Mouse (Mus musculus): ENCODE results near the gene Dpysl5. TPM values are rescaled to one million over a fixed set of nuclear protein-coding genes. Genes with fewer than 3 reads are reported as not detected.
"Not testable (repeated sequence)": the region's sequence is repeated elsewhere in the genome, so short reads cannot be mapped to it uniquely, and the experiment has no call there.

Dpysl5 gene
- total RNA-seq (2021): 10 to 100 TPM; 22.8 to 27.1 TPM
- long read RNA-seq, full-length matches to known transcripts: 11 of 19 reads
- long read RNA-seq, partial matches to known transcripts: 1 of 19 reads
- long read RNA-seq, other reads (novel, unspliced or antisense): 7 of 19 reads

DNA sequence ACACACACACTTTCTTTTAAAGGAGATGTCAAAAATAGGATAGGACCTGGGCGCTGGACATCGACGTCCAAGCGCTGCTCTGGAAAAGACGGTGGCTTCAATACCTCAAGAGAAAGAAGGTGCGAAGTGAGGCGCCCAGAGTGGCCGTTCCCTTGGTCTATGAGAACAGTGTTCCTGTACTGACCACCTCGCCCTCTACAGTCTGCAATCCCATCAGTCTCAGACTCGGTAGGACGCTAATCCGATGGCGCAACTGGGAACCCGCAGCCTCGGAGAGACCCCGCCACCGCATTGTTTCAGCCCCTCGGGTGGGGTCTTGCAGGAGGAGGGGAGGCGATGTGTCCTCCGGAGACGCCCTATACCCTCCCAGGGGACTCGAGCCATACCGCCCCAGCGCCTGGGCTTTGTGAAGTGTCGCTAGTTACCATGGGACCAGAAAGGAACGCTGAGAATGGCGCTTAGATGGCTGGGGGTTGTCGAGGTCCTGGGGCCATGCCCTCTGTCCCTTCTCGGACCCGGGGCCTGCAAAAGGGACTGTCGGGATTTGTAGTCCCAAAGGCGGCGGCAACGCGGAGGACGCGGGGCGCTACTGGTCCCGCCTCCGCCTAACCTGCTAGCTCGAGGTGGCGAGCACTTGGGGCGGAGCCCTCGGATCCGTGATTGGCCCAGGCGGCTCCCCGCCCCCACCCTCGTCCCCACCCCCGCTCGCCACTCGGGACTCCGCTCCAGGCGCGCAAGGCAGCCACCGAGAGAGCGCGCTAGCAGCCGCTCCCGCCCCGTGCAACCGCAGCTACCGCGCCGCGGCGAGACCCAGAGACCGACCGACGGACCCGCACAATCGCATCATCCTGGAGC, at the start of gene Dpysl5:
Gene Dpysl5 (plus strand): TSS at position 418 of the 855 bp plus-strand sequence.
- DNase-seq (ENCODE audit: low spot score in 2 of 2): peak; percentile 77 to 85

DNA sequence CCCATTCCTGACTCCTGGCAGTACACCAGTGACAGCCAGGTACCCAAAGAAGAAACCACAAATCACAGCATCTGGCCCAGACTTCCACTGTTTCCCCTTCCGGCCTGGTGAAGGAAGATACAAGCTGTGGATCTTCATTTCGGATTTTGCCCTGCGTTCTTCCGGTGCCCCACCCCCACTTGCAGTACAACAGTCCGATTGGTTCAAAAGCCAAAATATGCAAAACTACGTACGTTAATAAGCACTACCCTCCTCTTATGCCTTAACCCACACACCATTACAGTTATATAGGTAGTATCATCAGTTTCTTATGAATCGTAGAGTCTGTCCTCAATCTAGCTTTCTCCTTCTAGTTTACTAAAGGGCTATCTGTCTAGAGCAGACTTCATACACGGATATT, 46.0 kb upstream of the Dpysl5 start:
- DNase-seq (ENCODE audit: low spot score in 2 of 2): no peak

- peak; percentile 47 to 87 for DNase-seq (ENCODE audit: low spot score in 2 of 2)
Observed at GRCm38 (mm10) chr5:30665968-30666367, 45.4 kb upstream of the Dpysl5 start.

DNA sequence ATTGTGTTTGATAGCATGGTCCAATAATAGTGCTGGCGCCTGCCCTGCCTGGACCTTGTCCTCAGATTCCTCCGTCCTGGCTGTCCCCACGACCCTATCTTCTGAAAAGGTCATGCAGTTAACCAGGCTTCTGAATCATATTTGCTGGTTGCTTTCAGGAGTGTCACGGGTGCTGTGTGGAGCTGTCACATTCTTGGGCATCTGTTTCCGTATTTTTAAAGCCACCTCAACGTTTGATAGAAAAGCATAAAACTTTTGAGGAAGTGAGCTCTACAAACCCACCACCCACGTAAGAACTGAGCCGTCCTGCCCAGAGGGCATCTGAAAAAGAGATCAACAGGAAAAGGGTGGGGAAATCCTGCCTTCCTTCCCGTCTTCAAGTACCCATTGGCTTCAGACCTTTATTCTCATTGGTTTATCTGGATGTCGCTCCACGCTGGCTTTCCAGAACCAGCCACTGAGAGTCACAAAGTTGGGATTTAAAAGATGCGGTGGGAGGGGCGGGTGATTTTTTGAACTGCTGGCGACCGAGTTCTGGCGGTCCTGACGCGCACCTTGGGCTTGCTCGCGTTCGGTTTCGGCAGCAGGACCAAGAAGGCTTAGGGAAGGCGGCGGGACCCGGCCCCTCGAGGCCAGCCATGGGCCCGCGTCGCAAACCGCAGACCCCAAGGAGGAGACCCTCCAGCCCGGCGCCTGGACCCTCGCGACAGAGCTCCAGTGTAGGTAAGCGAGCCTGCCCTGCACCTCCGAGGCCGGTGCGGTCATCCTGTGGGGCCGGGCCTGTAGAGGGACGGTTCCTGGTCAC, 44.8 kb upstream of the Dpysl5 start, which contains the start of gene Cenpa:
Gene Cenpa (plus strand): TSS at position 387 of the 805 bp plus-strand sequence.
- peak; percentile 84 to 98 for DNase-seq (ENCODE audit: low spot score in 2 of 2)

GRCm38 (mm10) chr5:30667215-30667614, 44.1 kb upstream of the Dpysl5 start:
- DNase-seq (ENCODE audit: low spot score in 2 of 2): no peak

DNA sequence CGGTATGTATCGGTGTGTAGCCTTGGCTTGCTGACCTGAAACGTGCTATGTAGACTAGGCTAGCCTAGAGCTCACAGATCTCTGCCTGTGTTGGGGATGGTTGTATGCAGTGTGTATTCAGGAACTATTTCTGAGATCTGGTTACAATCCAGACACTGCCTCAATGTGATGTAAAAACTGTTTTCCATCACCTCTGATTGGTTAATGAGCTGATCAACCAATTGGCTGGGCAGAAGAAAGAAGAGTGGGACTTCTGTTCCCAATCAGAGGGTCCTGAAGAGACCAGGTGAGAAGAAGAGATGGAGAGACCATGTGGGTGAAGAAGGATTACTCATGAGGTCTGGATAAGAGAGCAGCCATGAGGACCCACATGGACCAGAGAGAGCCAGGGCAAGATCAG, 43.7 kb upstream of the Dpysl5 start:
- no peak for DNase-seq (ENCODE audit: low spot score in 2 of 2)

GRCm38 (mm10) chr5:30668637-30669495, 42.5 kb upstream of the Dpysl5 start:
- DNase-seq (ENCODE audit: low spot score in 2 of 2): no peak

DNA sequence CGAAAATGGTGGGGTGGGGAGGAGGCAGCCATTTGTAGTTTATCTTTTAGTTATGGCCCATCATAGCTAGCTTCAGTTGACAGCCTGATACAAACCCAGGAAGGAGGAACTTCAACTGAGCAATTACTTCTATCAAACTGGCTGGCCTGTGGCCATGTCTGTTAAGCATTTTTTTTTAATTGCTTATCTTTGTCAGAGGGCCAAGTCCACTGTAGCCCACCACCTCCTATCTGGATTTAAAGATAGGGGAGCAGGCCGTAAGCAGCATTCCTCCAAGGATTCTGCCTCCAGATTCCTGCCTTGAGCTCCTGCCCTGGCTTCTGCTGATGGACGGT, 41.9 kb upstream of the Dpysl5 start:
- DNase-seq (ENCODE audit: low spot score in 2 of 2): no peak

- no peak for DNase-seq (ENCODE audit: low spot score in 2 of 2)
Observed at GRCm38 (mm10) chr5:30670091-30670490, 41.3 kb upstream of the Dpysl5 start.

DNA sequence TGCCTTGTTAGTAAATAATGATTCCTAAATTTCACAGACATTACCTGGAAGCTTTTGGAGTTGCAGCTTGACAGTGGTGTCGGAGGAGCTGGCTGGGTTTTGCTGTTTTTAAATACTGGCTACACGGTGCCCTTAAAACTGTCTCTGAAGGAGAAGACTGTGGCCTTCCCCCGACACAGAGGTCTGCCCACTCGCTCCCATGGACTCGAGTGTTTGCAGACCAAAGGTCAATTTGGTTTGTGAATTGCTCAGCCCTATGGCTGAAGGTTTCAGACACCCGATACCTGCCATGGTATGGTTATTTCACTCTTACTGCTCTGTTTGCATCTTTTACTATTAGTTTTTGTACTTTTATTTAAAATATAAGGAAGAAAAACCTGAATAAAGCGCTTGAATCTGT, 37.4 kb upstream of the Dpysl5 start:
- no peak for DNase-seq (ENCODE audit: low spot score in 2 of 2)

- DNase-seq (ENCODE audit: low spot score in 2 of 2): no peak
Observed at GRCm38 (mm10) chr5:30676800-30677199, 34.6 kb upstream of the Dpysl5 start.

GRCm38 (mm10) chr5:30678069-30678468, 33.3 kb upstream of the Dpysl5 start:
- DNase-seq (ENCODE audit: low spot score in 2 of 2): not testable (repeated sequence)

DNA sequence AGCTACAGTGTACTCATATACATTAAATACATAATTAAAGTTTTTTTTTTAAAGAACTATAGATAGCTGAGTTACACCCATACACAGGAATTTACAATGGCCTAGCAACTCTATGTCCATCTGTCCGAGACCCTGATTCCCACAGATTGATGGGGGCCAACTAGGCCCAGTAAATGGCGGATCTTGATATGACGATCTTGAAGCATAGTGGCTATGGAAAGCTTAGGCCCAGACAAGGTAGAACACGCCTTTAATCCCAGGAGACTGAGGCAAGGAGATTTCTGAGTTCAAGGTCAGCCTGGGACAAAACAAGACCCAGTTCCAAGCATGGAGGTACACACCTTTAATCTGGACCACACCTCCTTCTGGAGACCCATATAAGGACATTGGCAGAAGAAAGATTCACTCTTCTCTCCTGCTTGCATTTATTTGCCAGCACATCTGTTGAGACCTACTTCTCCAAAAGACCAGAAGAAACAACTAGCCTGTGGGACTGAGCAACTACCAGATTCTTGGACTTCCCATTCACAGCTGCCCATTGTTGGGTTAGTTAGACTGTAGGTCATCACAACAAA, 32.6 kb upstream of the Dpysl5 start:
- no peak for DNase-seq (ENCODE audit: low spot score in 2 of 2)

DNA sequence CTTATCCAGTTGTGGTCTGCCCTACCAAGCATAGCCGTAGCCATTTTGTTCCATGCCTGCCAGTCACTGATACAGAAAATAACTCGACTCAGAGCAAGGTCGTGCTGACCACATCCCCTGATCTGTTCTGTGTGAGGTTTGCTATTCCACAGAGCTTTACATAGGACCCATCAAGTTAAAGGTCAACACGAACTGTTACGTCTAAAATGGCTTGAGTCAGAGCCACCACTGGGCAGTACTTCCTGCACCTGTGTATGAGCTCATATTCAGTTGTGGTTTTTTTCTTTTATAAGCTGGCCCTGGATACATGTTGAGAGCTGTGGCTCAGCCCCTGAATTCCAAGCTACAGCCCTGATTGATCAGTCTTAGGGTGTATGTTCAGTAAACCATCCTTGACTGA, 31.8 kb upstream of the Dpysl5 start:
- no peak for DNase-seq (ENCODE audit: low spot score in 2 of 2)

DNA sequence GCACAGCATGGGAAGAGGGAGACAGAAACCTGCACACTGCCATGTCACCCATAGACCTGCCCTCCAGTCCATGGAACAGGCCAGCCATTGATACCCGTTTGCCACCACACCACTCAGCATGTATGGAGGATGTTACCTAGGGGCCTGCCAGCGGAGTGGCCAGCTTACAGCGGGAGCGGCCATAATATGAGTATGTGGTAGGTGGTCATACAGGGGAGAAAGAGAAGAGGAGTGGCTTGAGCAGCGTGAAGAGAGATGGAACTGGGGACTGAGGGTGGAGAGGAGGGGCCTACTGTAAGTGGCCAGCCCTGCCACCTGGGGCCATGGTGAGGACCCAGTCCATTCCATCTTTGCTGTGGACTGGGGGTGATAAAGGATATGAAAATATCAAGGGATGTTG, 29.4 kb upstream of the Dpysl5 start:
- no peak for DNase-seq (ENCODE audit: low spot score in 2 of 2)

DNA sequence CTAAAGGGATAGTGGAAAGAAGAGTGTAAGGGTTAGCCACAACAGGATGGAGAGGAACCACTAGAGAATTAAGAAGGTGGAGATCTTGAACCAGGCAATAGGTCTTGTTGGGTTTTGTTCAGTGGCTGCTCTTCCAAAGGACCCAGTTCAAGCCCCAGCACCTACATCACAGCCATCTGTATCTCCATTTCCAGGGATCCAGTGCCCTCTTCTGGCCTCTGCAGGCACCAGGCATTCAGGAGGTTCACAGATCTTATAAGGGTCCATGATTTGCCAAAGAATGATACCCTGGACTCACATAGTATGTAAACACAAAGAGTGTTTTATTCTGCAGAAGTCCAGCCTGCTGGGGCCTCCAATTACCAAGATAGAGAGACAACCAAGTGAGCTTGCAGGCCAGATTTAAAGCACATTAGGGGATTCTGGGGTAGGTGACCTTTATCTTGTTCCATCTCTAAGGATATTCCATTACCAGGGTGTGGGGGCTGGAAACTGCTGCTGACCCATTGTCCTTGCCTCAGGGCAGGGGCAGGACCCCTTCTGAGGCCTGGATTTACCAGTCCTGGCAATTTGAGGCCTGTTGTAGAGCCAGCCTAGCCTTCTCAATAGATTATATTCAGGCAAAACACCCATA, 28.3 kb upstream of the Dpysl5 start:
- no peak for DNase-seq (ENCODE audit: low spot score in 2 of 2)

- no peak for DNase-seq (ENCODE audit: low spot score in 2 of 2)
Observed at GRCm38 (mm10) chr5:30683993-30684392, 27.4 kb upstream of the Dpysl5 start.

DNA sequence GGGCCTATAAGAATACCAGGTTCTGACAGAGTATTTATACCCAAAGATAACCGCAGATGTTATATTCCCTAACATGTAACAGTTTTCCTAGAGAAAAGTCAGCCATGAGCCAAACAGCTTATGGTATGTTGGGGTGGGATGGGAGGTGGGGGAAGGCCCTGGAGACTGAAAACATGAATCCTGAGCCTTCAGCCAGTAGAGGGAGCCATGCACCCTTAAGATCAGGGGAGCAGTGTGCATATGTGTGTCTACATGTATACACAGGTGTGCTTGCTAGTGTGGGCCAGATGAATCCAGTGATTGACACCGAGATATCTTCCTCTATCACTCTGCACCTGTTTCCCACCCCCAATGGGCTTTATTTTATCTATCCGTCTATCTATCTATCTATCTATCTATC, 24.6 kb upstream of the Dpysl5 start:
- DNase-seq (ENCODE audit: low spot score in 2 of 2): peak in 1 of 2 experiments; percentile 58

GRCm38 (mm10) chr5:30700361-30701000, 10.9 kb upstream of the Dpysl5 start:
- DNase-seq (ENCODE audit: low spot score in 2 of 2): no peak

DNA sequence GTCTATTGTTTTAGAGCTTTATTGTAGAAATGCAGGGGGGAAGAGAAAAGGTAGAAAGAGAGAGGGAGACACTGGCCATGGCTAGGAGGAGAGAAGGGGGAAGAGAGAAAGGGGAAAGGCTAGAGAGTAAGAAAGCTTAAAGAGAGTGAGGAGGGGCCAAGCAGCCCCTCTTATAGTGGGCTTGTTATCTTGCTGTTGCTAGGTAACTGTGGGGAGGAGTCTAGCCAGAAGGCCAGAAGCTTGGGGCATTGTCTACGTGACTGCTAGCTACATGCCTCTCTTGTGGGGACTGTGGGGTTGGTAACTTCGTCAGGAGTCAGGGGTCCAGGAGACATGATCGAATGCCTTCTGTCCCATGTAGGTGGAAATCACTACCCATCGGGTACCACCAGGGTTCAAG, 10.0 kb upstream of the Dpysl5 start:
- DNase-seq (ENCODE audit: low spot score in 2 of 2): not testable (repeated sequence)

All from layer of hippocampus, adult 18-20 months (tissue).